Mouse (Mus musculus): Measurements from ENCODE around the gene Rnf185.
A peak's percentile ranks its signal among the peaks of the same experiment; 100 is the strongest.

Rnf185 gene

GRCm38 (mm10) chr11:3452167-3452639 lies at the start of gene Rnf185:
Gene Rnf185, minus strand, starts transcription at chr11:3452363.
- peak; percentile 92 to 94 for DNase-seq

- peak in 1 of 2 experiments; percentile 1 for DNase-seq
These were observed 45.1 kb upstream of the Rnf185 start for GRCm38 (mm10) chr11:3497296-3497695.

GRCm38 (mm10) chr11:3496756-3497155 lies 44.6 kb upstream of the Rnf185 start:
- DNase-seq, result peak; percentile 39 to 56

GRCm38 (mm10) chr11:3495496-3495895 lies 43.3 kb upstream of the Rnf185 start:
- DNase-seq, result peak in 1 of 2 experiments; percentile 20

- DNase-seq, result peak; percentile 24
These were observed 42.7 kb upstream of the Rnf185 start for GRCm38 (mm10) chr11:3494857-3495256.

- DNase-seq, result peak in 1 of 2 experiments; percentile 37
These were observed 40.6 kb upstream of the Rnf185 start for GRCm38 (mm10) chr11:3492748-3493147.

- DNase-seq, result no peak
These were observed 36.9 kb upstream of the Rnf185 start for GRCm38 (mm10) chr11:3489036-3489435.

- DNase-seq, result peak; percentile 44 to 52
These were observed 35.9 kb upstream of the Rnf185 start, which contains the start of gene Pla2g3 for GRCm38 (mm10) chr11:3487952-3488570. Gene Pla2g3, plus strand, starts transcription at chr11:3488284.

GRCm38 (mm10) chr11:3486349-3486748 lies 34.2 kb upstream of the Rnf185 start:
- DNase-seq, result no peak

GRCm38 (mm10) chr11:3483980-3484642 lies 31.9 kb upstream of the Rnf185 start:
- peak in 1 of 2 experiments; percentile 25 for DNase-seq

GRCm38 (mm10) chr11:3475489-3475888 lies 23.3 kb upstream of the Rnf185 start:
- no peak for DNase-seq

- peak in 1 of 2 experiments; percentile 54 for DNase-seq
These were observed 22.4 kb upstream of the Rnf185 start for GRCm38 (mm10) chr11:3474480-3475115.

GRCm38 (mm10) chr11:3472484-3472883 lies 20.3 kb upstream of the Rnf185 start:
- DNase-seq, result peak; percentile 92 to 96

- no peak for DNase-seq
These were observed 19.3 kb upstream of the Rnf185 start for GRCm38 (mm10) chr11:3471448-3471850.

GRCm38 (mm10) chr11:3462846-3463245 lies 10.7 kb upstream of the Rnf185 start:
- DNase-seq, result no peak

GRCm38 (mm10) chr11:3459105-3459468 lies 6.9 kb upstream of the Rnf185 start:
- DNase-seq, result no peak

GRCm38 (mm10) chr11:3458428-3459104 lies 6.4 kb upstream of the Rnf185 start:
- no peak for DNase-seq

- DNase-seq, result peak; percentile 79 to 88
These were observed 4.2 kb upstream of the Rnf185 start for GRCm38 (mm10) chr11:3456354-3456753.

- DNase-seq, result no peak
These were observed 2.3 kb upstream of the Rnf185 start for GRCm38 (mm10) chr11:3454506-3454905.

GRCm38 (mm10) chr11:3453467-3453866 lies 1.3 kb upstream of the Rnf185 start:
- DNase-seq, result peak; percentile 81 to 87

- peak in 1 of 2 experiments; percentile 46 for DNase-seq
These were observed 606 bp upstream of the Rnf185 start for GRCm38 (mm10) chr11:3452769-3453168.

GRCm38 (mm10) chr11:3451701-3452163 lies 431 bp downstream of the Rnf185 start:
- DNase-seq, result peak in 1 of 2 experiments; percentile 32

- no peak for DNase-seq
These were observed 7.3 kb downstream of the Rnf185 start for GRCm38 (mm10) chr11:3444875-3445274.
